Mouse (Mus musculus) ES-CJ7 (cell line): ENCODE data around the gene Fkbp5.
A peak's percentile ranks its signal among the peaks of the same experiment; 100 is the strongest.

Source experiments
- DNase-seq: peaks from one replicate; pipeline ENCODE4 v3.0.0; 2011; ENCODE audit warnings: low read depth, low spot score

Gene Fkbp5

DNA sequence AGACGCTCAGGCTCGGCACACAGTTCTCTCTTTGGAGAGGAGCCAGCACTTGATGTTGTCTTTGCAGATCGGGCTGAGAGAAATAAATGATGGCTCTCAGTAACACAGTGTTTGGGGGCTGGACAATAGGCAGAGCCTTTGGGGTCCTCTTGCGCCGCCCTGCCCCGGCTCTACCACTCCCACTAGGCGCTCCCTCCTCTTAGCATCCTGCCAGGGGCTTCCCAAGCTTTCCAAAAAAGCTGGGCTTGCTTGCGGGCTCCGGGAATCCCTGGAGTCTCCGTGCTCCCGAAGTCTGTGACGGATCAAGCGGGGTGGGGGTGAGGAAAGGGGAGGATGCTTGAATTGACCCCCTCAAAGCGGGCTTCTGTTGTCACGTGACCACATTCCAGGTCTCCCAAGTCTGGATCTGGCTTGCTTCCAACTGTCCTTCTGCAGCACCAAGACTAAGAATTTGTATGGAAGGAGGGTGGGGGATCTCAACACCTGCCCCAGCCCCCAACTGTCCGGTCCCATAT is at the start of gene Fkbp5:
TSS of gene Fkbp5 (minus strand) at position 87 of the 515 bp plus-strand sequence.
- DNase-seq, result peak; percentile 81

DNA sequence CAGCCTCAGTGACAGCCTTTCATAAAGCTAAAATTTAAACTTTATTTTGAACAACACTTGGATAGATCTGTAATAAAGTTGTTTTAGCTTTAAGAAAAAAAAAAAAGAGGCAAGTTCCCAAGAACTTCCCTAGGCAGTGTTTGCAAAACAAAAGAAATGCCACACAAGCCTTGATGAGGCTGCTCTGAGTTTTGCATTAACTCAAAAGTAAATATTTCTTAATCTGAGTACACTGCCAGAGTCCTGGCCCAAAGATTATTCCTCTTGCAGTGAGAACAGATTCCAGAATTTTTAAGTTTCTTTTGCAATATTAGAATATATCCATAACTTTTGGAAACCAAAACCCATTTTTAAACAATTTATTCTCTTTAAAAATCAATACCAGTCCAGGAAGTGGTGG is 47.9 kb upstream of the Fkbp5 start:
- DNase-seq, result no peak

DNA sequence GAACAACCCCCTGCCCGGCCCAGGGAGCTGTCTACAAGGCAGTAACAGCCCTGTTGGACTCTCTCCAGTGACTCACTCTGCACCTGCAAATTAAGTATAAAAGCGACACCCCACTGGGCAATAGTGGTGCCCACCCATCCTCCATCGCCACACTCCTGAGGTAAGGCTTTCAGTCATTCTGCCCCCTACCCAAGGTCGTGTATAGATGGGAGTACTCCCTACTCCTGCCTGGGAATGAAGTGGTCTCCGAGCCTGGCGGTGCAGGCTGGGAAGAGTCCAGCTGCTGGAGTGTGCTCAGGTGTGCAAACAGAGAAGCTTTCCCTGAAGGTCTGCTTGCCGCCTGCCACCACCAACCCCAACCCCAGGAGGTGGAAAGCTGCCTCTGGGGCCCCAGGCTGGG is 44.3 kb upstream of the Fkbp5 start:
- peak; percentile 75 for DNase-seq

DNA sequence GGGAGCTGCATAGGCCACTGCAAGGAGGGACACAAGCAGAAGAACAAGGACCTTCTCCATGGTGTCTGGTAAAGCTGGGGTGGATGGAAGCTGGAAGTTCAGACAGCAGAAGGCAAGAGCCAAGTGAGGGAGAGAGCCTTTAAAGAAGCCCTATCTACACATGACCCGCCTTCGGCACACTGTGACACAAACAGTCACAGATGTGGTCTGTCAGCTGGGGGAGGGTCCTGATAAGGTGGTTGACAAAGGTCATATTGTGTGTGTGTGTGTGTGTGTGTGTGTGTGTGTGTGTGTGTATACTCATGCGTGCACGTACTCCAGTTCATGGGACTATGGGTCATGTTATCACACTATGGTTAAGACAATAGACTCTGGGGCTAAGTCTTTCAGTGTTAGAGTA is 43.3 kb upstream of the Fkbp5 start, which contains the start of gene Clps:
TSS of gene Clps (minus strand) at position 169 of the 400 bp plus-strand sequence.
- DNase-seq, result no peak

DNA sequence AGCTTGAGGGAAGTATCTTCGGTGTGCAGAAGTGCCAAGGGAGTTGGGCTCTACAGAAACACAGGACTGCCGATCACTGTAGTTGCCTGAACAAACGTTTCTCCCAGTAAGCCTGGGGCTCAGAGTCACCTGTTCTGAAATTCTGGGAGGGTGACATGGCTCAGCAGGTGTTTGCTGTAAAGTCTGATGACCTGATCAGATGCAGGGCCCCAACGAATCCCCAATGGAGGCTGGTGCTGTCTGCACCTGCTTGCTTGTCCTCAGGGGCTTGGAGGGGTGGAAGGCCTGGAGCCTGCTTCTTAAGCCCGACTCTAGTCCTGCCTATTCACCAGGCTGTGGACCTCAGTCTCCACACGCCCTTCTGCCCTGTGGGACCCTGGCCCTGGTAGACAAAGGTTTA is 40.4 kb upstream of the Fkbp5 start:
- DNase-seq, result no peak

DNA sequence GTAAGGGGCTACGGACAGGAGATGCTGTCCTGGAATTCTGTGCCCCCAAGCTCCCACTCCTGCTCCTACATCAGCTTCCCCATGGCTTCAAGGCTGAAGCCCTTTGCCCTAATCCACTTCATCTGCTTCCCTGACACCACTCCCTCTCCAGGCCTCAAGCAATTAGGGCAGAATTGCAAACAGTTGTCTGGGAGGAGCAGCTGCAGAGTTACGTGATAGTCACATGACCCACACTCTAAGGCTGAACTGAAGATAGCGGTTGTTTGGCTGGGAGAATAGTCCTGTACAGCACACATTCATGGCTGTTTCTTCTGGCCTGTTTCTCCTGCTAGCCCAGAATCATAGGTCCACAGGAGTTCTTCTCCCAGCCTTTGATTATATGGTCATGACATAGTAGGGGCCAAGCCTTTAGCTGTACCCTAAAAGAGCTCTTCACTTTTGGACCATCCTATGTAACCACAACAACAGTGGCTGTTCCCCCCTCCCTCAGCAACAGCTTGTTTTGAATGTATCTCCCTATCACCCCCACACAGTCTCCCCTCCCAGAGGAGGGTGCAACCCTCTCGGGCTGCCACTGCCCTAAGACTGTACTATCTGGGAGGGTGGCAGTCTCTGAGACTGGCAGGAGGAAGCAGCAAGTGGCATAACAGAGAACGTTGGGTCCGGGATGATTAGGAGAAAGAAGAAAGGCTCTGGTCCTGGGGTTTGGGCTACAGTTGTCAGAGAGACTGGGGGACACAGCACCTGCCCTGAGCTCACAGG is 39.5 kb upstream of the Fkbp5 start:
- DNase-seq, result peak; percentile 60

DNA sequence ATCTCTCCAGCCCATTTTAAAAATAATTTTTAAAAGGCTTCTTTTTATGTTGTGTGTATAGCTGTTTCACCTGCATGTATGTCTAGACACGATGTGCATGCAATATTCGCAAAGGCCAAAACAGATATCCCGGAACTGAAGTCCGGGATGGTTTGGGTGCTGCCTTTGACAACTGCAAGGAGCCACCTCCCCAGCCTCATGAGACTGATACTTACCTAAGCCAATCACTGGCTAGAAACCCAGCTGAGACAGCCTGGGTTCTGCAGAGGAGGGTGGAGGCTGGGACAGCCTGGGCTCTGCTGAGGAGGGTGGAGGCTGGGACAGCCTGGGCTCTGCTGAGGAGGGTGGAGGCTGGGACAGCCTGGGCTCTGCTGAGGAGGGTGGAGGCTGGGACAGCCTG is 36.7 kb upstream of the Fkbp5 start:
- DNase-seq, result peak; percentile 58

DNA sequence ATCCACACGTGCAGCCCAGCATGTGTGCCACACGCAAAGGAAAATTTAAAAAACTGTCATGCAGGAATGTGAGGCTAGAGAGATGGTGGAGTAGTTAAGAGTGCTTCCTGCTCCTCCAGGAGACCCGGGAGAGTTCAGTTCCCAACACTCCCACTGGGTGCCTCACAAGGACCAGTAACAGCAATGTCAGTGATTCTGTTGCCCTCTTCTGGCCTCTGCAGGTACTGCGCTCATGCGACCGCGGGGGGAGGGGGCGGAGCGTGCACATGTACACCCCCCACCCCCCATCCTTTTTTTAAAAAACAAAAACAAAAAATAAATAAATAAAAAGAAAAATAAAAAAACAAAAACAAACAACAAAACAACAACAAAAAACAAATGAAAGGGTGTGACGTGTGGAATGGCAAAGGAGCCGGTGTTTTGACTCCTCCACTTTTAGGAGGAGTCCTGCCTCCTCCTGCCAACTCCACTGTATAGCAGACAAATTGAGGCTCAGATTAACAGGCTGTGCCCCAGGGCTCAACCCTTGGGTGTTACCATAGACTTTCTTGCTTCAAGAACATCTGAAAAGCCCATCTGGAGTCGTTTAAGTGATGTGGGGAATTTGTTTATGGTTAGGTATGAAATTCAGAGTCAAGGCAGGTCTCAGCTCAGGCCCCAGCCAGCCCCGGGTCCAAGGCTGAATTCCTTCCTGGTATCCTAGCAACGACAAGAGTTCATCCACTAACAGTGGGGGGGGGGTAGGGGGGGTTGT is 35.9 kb upstream of the Fkbp5 start:
- DNase-seq, result peak; percentile 90

DNA sequence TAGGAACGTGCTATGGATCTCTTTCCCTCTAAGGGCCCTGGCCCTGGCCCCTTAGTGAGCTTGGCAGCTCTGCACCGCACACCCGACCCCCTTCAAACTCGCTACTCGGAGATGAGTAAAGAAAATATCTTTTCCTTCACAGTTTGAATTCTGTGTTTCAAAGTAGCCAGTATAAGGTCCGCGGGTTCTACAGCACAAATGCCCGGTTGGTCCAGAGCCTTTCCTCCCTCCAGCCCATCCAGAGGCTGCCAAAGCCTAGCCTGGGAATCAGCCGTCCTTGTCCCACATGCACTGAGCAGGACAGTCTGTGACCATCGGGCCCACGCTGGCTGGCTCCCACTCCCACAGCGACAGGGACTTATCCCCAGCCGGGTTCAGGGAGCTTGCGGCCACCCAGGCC is 31.8 kb upstream of the Fkbp5 start, which contains the start of gene Clpsl2:
TSS of gene Clpsl2 (plus strand) at position 301 of the 400 bp plus-strand sequence.
- DNase-seq, result no peak

DNA sequence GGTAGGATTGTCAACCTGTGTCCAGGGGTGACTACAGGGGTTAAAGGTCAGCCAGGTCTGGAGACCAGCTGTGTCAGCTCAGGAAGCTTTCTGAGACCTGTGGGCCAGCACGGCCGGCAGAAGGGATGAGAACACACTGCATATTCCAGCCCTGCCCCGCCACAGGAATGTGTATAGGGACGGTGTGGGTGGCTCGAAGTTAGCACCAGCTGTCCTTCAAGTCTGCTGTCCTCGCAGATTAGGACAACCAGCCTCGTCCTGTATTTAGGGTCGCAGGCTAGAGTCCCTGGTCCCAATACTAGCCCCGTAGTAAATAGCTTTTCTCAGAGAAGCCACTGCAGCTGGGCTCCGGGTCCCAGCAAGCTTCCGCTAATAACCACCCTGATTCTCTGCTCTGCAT is 31.2 kb upstream of the Fkbp5 start:
- no peak for DNase-seq

DNA sequence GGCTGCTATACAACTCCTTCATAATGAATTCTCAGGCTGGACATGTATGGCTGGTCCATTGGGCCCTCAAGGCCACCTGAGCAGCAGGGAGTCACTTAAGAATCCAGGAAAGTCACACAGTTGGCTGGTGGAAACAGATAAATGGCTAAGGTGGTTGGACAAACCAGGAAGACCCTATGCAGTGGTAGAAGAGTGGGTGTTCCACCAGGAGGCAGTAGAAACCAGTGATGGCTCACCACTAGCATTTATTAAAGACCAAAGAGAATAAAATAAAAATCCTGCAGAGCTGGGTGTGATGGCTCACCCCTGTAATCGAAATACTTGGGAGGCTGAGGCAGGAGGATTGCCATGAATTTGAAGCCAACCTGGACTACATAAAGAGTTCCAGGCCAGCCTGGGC is 29.6 kb upstream of the Fkbp5 start:
- DNase-seq, result no peak

DNA sequence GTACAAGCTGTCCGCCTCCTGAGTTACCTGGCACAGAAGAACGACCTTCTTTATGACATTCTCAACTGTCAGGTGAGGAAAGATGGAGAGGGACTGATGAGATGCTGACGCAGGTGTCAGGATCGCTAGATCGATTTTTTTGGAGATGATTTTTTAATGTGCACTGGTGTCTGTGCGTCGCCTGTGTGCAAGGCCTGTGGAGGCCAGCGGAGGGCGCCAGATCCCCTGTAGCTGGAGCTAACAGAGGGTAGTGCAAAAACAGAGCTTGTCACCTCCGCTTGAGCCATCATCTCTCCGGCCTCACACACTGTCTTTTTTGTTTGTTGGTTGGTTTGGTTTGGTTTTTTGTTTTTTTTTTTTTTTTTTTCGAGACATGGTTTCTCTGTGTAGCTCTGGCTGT is 20.6 kb upstream of the Fkbp5 start:
- peak; percentile 73 for DNase-seq

DNA sequence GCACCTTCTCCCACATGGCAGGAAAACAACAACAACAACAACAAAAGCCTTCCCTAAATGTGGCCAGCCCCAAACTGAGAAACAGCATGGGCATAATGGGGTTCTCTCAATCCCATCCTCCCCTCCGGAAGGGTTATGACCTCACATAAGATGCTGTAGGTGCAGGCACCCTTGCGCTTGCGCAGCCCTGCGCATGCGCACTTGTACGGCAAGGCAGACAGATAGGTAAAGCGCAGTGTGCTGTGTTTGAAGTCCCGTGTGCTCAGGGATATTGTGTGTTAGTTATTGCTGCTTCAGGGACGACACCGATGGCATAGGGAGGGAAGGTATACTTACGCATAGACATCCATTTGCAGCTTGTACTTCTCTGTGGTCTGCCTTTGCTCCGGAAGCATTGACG is 16.0 kb upstream of the Fkbp5 start:
- DNase-seq, result peak; percentile 60

DNA sequence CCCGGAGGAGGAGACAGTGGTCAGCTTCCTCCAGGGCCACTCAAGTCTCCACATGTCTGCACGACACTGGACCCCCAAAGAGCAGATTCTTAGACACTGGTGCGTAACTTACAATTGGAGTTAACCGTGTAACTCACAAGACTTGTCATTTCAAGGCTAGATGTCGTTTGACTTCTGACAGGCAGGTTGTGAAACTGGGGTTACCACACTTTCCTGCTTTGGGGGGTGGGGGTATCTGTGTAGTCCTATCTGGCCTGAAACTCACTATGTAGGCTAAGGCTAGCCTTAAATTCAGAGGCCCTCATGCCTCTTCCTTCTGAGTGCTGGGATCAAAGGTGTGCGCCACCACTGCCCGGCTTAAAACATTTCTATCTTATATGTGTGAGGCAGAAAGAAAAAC is 15.2 kb upstream of the Fkbp5 start:
- no peak for DNase-seq

DNA sequence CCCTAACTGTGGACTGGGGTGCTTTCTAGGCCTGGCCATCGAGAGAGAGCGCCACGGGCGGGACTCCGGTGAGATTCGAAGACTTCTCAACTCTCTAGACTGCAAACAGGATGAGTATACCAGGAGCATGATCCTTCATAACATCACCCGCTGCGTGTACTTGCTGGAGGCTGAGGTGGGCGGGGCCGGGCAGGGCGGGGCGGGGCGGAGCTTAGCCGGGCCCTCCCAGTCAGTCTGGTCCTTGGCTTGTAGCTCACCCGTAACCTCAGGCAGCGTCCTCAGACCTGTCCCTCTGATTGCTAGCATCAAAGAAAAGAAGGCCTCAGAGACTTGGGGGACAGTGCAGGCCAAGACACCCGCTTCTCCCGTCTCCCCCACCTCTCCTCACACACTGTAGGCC is 14.6 kb upstream of the Fkbp5 start:
- DNase-seq, result peak; percentile 66

DNA sequence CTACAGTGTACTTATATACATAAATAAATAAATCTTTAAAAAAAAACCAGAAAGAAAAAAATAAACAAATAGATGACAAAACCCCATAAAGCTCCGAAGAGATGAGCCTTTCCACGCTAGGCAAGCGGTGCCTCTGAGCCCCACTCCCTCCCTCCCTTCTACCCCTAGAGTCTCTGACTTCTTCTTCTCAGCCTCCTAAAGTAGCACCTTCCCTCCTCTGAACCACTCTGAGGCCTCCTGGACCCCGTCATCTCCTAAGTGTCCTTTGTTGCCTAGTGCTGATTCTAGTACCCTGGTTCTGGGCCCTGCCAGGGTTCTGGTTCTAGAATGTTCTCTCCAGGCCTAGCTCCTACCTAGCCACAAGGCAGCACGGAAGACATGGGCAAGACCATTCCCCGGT is 13.2 kb upstream of the Fkbp5 start, which contains the start of gene Armc12:
TSS of gene Armc12 (plus strand) at position 301 of the 400 bp plus-strand sequence.
- no peak for DNase-seq

DNA sequence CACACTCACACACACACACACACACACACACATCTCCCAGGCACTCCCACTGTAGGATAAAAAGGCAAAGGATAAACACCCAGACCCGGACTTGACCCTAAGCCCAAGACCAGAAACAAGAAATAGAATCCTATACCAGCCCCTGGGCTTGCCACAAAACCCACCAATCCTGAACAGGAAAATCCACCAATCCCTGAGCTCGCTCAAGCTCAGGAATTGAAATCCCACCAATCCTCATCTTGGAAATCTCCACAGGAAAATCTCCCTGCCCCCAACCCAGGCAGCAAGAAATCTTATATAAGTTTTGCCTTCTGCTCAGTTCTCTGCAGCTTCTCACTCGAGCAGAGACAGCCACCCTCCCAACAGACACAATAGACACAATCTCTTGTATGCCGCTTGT is 11.8 kb upstream of the Fkbp5 start:
- no peak for DNase-seq

DNA sequence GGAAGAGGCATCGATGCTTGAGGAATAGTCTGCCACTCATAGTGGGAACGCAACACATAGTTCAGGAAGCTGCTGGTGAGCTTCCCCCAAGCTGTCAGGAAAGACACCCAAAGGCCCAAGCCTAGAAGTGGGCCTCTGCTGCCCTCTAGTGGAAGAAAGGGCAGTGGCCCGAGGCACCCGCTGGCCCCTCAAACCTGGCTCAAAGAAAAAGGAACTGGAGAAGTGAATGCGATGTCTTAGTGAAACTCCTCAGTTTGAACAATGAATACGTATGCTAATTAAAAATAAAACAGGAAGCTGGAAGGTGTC is 10.7 kb upstream of the Fkbp5 start:
- DNase-seq, result peak; percentile 61

DNA sequence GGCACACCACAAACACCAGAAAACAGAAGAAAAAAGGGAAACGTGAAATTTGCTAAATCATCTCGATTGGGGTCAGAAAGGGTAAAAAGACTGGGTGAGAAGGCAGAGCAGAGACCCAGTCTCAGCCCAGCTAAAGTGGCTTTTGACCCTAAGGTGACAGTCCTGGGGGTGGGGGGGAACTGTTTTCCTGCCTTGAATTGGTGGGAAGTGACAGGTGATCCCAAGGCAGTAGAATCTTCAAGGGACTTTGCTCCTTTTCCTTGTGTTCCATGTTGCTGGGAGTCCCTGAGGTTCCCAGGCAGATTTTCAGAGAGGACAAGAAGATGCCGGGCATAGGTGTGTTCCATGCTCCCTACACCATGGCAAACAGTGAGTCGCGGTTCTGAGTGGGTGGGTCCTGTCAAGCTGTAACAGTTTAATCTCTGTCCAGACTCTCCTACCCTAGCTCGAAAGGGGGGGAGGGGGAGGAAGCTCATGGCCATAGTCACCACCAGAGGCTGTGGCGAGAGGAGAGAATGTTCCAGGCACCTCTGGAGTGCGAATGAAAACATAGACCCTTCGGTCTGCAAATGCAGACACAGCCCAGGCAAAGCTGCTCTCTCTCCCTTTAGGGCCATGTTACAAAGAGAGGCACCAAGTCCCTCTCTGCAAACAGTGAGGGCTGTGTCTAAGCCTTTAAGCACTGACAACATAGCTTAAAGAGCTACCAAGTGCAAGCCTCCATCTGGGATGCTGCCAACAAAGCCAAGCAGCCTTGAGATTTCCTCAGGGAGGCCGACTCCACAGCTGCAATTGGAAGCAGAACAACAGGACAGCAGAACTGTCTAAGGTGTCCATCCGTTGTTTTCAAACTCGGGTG is 10.1 kb upstream of the Fkbp5 start:
- no peak for DNase-seq

DNA sequence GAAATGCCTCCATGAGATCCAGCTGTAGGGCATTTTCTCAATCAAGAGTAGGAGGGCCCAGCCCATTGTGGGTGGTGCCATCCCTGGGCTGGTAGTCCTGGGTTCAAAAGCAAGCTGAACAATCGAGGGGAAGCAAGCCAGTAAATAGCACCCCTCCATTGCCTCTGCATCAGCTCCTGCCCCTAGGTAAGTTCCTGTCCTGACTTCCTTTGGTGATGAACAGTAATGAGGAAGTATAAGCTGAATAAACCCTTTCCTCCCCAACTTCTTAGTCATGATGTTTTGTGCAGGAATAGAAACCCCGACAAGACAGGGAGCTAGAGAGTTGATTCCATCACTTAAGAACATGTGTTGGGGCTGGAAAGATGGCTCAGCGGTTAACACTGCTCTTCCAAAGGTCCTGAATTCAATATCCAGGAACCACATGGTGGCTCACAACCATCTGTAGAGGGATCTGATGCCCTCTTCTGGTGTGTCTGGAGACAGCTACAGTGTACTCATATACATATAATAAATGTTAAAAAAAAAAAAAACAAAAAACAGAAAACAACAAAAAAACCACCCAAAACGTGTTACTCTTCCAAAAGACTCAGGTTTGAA is 7.6 kb upstream of the Fkbp5 start:
- no peak for DNase-seq

DNA sequence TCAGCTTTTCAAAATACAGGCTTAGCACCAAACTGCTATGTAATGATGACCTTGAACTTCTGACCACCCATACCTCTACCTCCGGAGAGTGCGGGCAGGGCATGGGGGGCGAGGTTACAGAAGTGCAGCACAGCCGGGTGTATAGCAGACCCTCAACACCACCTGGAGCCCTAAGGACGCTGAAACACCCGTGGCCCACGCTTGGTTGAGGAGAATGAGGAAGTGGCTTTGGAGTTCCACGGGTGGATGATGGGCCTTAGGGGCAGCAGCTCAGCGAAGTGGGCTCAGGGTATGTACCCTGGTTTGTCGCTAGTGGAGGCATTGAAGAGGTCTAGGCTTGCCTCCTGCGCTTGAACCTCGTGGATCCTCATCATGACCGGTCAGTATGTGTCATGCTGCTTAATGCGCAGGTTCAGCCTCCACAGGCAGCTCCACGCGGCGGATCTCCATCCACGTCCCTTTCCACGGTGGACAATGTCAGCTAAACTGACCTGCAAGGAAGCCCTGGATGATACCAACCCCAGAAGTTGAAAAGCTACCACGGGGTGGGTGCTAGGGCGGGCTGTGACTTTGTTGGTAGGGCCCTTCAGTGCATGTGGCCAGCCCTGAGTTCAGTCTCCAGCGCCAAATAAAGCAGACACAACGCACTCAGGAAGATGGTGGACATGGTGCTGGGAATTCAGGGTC is 6.8 kb upstream of the Fkbp5 start:
- DNase-seq, result no peak
